Mouse (Mus musculus) E14TG2a.4 (cell line): Measurements from ENCODE around the gene Sec61a1.
A peak's percentile ranks its signal among the peaks of the same experiment; 100 is the strongest.

Experiments used
- H3K27me3 ChIP-seq: 2 replicates; pipeline ENCODE4 v1.6.1; 2014; ENCODE audit warnings: low read length, control low read depth; ENCODE audit not compliant: insufficient read depth
- H3K36me3 ChIP-seq: 2 replicates; pipeline ENCODE4 v1.6.1; 2014; ENCODE audit warnings: low read length, control low read depth; ENCODE audit not compliant: insufficient read depth
- H3K4me1 ChIP-seq: replicated peaks from 2 replicates; pipeline ENCODE4 v1.6.1; 2014; ENCODE audit warnings: low read depth, low read length, control low read depth
- H3K4me3 ChIP-seq: replicated peaks from 2 replicates; pipeline ENCODE4 v1.5.1; 2014; ENCODE audit warnings: mild to moderate bottlenecking, low read length
- H3K9me3 ChIP-seq: 2 replicates; pipeline ENCODE4 v1.6.1; 2014; ENCODE audit warnings: low read length, control low read depth
- CTCF ChIP-seq: conservative IDR thresholded peaks from 2 replicates; pipeline ENCODE4 v1.5.1; 2014; ENCODE audit warnings: low read length
- NANOG ChIP-seq: IDR thresholded peaks from 2 replicates; pipeline ENCODE4 v1.6.1; 2014; ENCODE audit warnings: borderline replicate concordance, low read length, mixed read lengths
- POU5F1 ChIP-seq: IDR thresholded peaks from 2 replicates; pipeline ENCODE4 v1.6.1; 2014; ENCODE audit warnings: low read length, borderline replicate concordance

Sec61a1 gene

GRCm38 (mm10) chr6:88549137-88549814, 30.6 kb upstream of the Sec61a1 start:
- no peaks in the 10 kb centered on the region for H3K9me3 ChIP-seq
- TF ChIP-seq CTCF (peak; percentile 64), POU5F1 (no peak), NANOG (no peak)
- H3K36me3 ChIP-seq, result no peaks in the 10 kb centered on the region
- H3K4me3 ChIP-seq, result no peak overlapping the region
- H3K27me3 ChIP-seq, result peaks cover 24% of the 10 kb centered on the region
- H3K4me1 ChIP-seq, result peaks cover 11% of the 10 kb centered on the region

- Histone ChIP-seq H3K4me1 (peaks cover 11% of the 10 kb centered on the region), H3K36me3 (no peaks in the 10 kb centered on the region), H3K27me3 (peaks cover 25% of the 10 kb centered on the region), H3K9me3 (no peaks in the 10 kb centered on the region), H3K4me3 (no peak overlapping the region)
- no peak for TF ChIP-seq POU5F1
Measured at GRCm38 (mm10) chr6:88548405-88549049, 29.8 kb upstream of the Sec61a1 start.

GRCm38 (mm10) chr6:88545397-88545790, 26.7 kb upstream of the Sec61a1 start:
- H3K27me3 ChIP-seq, result peaks cover 37% of the 10 kb centered on the region
- no peak for TF ChIP-seq POU5F1
- TF ChIP-seq CTCF, result no peak
- no peak for TF ChIP-seq NANOG
- H3K4me3 ChIP-seq, result no peak overlapping the region
- peaks cover 11% of the 10 kb centered on the region for H3K4me1 ChIP-seq
- no peaks in the 10 kb centered on the region for H3K9me3 ChIP-seq
- no peaks in the 10 kb centered on the region for H3K36me3 ChIP-seq

DNA sequence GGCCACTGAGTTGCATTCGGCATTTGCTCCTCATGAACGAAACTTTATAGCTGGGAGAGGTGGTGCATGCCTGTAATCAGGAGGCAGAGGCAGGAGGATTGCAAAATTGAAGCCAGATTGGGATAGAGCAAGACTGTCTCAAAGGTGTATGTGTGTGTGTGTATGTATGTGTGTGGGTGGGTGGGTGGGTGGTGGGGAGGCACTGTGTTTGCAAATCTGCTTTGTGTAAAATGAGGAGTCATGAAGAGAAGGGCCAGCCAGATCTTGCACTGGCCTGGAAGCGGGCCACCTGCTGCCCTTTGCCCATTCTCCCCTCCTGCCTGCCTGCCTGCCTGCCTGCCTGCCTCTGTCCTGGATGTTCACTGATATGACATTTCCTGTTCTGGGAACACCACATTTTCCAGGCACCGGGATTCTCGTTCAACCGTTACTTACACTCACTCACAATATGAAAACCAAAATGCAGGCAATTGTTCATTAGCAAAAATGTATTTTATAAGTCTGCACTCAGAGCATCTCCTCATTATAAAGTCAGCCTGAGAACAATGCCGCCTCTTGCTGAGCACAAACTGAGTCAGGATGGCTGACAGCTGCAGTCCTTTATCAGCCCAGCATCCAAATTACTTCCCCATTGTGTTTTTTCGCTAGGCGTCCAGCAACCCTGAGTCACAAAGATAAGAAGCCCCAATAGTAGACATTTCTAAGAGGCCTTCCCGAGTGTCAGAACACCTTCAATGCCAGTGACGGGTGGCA, 26.1 kb upstream of the Sec61a1 start:
- Histone ChIP-seq H3K4me3 (no peak overlapping the region), H3K4me1 (peaks cover 11% of the 10 kb centered on the region), H3K9me3 (no peaks in the 10 kb centered on the region), H3K27me3 (peaks cover 39% of the 10 kb centered on the region), H3K36me3 (no peaks in the 10 kb centered on the region)
- TF ChIP-seq NANOG (no peak), CTCF (no peak), POU5F1 (no peak)

GRCm38 (mm10) chr6:88544241-88544640, 25.5 kb upstream of the Sec61a1 start:
- H3K4me1 ChIP-seq, result peaks cover 11% of the 10 kb centered on the region
- TF ChIP-seq CTCF (no peak), POU5F1 (no peak), NANOG (no peak)
- H3K27me3 ChIP-seq, result peaks cover 39% of the 10 kb centered on the region

DNA sequence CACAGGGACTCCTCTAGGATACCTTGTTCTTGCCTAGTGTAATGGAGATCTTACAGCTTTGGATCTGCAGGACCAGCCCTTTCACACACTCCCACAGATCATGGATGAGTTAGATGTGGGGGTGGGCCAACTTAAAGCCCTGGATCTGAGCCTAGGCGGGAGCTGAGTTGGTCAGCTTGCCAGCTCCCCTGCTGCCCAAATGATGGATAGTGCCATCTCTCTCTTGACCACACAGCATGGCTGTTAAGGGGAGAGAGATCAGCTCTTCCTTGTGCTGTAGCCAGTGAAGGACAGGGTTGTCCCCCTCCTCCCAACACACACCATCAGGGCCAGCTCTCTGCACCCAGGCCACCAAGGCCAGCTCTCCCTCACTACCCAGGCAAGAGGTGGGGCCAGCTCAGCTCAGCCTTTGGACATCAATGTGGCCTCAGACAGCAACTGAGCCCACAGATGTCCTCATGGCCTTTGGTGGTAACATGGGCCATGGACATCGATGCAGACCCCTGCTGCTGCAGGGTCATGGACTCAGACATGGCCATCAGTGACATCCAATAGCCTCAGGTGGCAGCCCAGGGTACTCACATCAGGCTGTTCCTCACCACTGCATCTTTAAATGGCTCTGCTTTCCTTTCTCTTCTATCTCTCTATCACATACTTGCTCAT, 21.5 kb upstream of the Sec61a1 start:
- H3K27me3 ChIP-seq, result peaks cover 18% of the 10 kb centered on the region
- H3K4me1 ChIP-seq, result peaks cover 5% of the 10 kb centered on the region
- TF ChIP-seq NANOG (no peak), POU5F1 (no peak), CTCF (no peak)
- H3K4me3 ChIP-seq, result no peak overlapping the region
- no peaks in the 10 kb centered on the region for H3K9me3 ChIP-seq
- no peaks in the 10 kb centered on the region for H3K36me3 ChIP-seq

More at GRCm38 (mm10) chr6:88544241-88544640, 25.5 kb upstream of the Sec61a1 start:
- H3K36me3 ChIP-seq, result no peaks in the 10 kb centered on the region
- H3K4me3 ChIP-seq, result no peak overlapping the region
- H3K9me3 ChIP-seq, result no peaks in the 10 kb centered on the region

- Histone ChIP-seq H3K9me3 (no peaks in the 10 kb centered on the region), H3K27me3 (no peaks in the 10 kb centered on the region), H3K4me1 (no peaks in the 10 kb centered on the region), H3K36me3 (no peaks in the 10 kb centered on the region), H3K4me3 (no peak overlapping the region)
- TF ChIP-seq CTCF, result no peak
- no peak for TF ChIP-seq NANOG
- no peak for TF ChIP-seq POU5F1
Measured at GRCm38 (mm10) chr6:88530306-88530705, 11.6 kb upstream of the Sec61a1 start.

DNA sequence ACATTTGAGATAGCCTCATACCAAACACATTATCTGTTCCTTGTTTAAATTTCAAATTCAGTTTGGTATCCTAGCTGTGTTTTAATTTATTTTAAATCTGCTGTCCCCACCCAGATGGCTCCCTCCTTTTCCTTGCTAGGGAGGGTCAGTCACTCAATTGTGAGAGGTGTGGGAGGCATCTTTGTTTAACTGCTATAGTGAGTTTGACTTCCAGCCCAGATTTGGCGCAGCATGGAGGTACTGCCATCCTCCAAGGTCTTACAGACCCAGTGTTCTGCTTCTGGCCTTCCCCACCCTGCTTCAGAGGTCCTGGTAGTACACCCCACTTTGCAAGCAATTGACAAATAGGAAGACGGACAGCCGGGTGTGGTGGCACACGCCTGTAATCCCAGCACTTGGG, 5.4 kb upstream of the Sec61a1 start:
- peaks cover 3% of the 10 kb centered on the region; the same call in 1 of the 2 replicates for H3K27me3 ChIP-seq
- no peaks in the 10 kb centered on the region; the same call in 1 of the 2 replicates for H3K36me3 ChIP-seq
- H3K9me3 ChIP-seq, result no peaks in the 10 kb centered on the region
- no peak overlapping the region for H3K4me3 ChIP-seq
- no peak for TF ChIP-seq CTCF
- TF ChIP-seq POU5F1, result no peak
- no peak for TF ChIP-seq NANOG
- peaks cover 7% of the 10 kb centered on the region for H3K4me1 ChIP-seq
